Mouse (Mus musculus): ENCODE measurements around the gene Prdm16.

GRCm38 (mm10) chr4:154301466-154301881 is 335.2 kb downstream of the Prdm16 start, which contains the start of gene Arhgef16:
- no peak for TF ChIP-seq GATA1 (IDR thresholded peaks at IDR 0.05; ENCODE audit: borderline replicate concordance, low read length)
- TF ChIP-seq FLI1 (IDR thresholded peaks at IDR 0.05; ENCODE audit: low read length) = no peak

Measured in megakaryocyte, embryonic 14.5 days (primary cell).